Mouse (Mus musculus) left cerebral cortex, postnatal 14 days (tissue): ENCODE data around the gene Hsf5. TPM values are rescaled to one million over a fixed set of nuclear protein-coding genes. Genes with fewer than 3 reads are reported as not detected.

Experiments
- DNase-seq, 2 experiments: peaks; one replicate each; pipeline ENCODE4 v3.0.0; 2021 to 2022; ENCODE audit warnings: low spot score in 2 of 2, mixed read lengths in 1 of 2
- intact Hi-C: fragments of 180-260 bp; cut with DNase I; formaldehyde crosslinking; loops from one replicate; pipeline ENCODE4 v1.15.1; 2025
- total RNA-seq, 2 experiments: library from RNA; stranded (reverse); gene quantifications; 2 replicates each; pipeline ENCODE4 v1.2.3; 2021

Hsf5 gene
- total RNA-seq, 2 experiments from 2014 or later = 0.46 to 0.66 TPM

DNA sequence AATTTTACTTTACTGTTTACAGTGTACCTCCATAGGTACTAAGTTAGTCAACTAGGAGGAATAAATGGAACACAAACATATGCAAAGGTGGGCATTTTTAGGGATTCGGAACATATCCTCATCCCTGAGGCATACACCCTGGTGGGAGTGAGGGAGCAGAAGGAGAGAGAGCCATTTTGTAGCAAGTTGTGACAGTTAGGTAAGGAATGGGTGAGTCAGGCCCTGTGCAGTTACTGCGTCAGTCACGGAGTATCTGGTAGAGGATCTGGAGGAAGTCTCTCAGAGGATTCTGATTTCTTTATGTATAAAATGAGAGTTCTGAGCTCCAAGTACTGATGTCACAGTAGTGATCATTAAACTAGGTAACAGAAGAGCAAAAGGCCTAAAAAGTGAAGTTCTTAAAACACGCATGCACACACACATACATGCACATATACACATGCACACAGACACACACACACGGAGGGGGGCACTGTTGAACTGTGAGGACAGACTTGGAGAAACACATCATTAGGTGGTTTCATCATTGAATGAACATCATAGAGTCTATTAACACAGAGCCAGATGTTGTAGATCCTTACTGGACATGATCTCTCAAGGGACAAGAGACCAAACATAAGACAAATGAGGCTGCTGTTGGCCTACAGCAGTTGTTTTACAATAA is 29.6 kb upstream of the Hsf5 start:
- intact Hi-C loops = no loop called here
- no peak for DNase-seq

DNA sequence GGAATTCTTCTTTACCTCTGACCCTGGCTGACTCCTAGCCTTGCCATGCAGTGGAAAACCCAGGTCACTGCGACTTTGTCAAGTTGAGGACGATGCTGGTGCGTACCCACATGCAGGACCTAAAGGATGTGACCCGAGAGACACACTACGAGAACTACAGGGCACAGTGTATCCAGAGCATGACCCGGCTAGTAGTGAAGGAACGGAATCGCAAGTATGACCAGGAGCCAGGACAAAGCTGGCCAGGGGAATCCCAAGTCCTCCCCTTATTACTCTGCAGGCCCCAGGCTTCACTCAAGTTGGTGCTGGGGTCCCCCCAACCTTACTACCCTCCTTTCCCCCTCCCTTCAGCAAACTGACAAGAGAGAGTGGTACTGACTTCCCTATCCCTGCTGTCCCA is 27.4 kb upstream of the Hsf5 start:
- intact Hi-C loops = no loop called here

DNA sequence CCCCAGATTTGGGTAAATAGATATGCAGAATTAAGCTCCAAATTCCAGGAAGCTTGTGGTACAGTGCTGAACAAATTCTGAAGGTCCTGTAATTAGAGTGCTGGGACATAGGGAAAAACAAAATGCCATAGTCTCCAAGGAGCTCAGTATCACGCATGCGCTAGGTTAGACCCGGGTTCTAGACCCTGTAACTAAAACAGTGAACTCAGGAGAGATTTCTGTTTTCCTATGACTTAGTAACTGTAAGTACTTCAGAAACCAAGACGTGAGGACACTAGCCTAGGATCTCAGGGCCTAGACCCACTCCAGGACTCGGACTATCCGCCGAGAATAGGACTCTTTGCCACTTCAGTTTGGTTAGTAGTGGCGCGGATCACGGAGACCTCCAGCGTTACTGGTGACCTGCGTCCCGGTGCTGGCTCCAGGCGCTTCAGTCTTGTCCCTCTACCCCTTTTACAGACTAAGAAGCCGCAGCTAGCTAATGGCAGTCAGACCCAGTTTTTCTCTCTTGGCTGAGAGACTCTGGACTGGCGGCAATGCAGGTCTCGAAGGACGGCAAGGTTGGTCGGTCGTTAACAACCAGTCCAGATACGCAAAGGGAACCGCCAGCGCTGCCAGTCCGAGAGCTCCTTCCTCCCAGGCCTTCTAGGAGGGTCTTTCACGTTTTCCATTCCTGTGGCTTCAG is 26.0 kb upstream of the Hsf5 start:
- intact Hi-C loops = no loop called here
- DNase-seq = peak in 1 of 2 experiments; percentile 30

More for the DNA sequence above, 27.4 kb upstream of the Hsf5 start:
- no peak for DNase-seq

DNA sequence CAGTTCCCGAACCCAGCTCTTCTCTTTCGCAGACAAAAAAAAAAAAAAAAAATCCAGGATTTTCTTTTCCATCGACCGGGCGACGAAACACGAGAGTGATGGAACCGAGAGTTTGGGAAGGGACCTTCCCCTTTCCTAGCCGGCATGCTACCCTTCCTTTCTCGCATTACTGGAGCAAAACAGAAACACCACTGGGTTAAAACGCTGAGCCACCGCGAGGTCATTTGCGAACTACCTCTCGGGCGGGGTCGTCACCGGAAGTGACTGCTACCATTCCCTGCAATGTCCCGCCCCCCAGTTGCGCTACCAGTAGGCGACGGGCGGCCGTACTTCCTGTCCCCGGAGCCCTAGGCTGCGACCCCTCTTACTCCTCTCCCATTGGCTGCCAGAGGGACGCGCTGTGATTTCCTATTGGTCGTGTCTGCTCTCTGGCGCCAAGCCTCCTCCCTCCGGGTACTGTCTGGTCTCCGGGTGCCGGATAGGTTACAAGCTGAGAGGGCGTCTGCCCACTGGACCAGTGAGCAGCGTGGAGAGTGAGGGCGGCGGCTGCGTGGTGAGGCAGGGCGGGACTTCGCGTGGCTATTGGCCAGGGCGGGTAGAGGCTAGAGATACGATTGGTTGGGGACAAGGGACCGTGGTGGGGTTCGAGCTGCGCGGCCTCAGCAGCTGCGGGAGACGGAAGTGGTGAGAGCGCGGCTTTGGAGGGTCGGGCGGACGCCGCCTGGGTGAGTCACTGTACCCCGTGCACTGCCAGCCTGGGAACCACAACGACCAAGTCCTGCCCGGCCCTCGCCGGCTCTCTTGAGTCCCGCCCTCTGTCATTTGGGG is 25.2 kb upstream of the Hsf5 start, which contains the start of gene Mtmr4:
Mtmr4 (plus strand) TSS at position 637 of the 828 bp plus-strand sequence.
- DNase-seq = peak; percentile 99 to 100
- intact Hi-C loops = no loop called here

DNA sequence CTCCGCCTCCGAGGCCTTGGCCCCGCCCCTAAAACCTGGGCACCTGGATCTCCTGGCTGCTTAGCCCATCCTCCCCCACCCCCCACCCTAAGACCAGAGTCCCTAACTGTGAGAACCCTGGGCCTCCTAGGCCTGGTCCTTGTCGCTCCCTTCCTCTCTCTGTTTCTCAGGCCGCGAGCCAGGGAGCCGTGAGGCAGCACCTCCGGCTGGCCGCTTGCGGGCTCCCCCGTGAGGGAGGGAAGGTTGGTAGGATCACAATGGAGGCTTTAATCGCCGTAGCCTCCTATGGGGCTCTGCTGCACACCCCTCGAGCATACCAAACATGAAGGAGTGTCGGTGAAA is 24.6 kb upstream of the Hsf5 start:
- DNase-seq = no peak
- intact Hi-C loops = no loop called here

DNA sequence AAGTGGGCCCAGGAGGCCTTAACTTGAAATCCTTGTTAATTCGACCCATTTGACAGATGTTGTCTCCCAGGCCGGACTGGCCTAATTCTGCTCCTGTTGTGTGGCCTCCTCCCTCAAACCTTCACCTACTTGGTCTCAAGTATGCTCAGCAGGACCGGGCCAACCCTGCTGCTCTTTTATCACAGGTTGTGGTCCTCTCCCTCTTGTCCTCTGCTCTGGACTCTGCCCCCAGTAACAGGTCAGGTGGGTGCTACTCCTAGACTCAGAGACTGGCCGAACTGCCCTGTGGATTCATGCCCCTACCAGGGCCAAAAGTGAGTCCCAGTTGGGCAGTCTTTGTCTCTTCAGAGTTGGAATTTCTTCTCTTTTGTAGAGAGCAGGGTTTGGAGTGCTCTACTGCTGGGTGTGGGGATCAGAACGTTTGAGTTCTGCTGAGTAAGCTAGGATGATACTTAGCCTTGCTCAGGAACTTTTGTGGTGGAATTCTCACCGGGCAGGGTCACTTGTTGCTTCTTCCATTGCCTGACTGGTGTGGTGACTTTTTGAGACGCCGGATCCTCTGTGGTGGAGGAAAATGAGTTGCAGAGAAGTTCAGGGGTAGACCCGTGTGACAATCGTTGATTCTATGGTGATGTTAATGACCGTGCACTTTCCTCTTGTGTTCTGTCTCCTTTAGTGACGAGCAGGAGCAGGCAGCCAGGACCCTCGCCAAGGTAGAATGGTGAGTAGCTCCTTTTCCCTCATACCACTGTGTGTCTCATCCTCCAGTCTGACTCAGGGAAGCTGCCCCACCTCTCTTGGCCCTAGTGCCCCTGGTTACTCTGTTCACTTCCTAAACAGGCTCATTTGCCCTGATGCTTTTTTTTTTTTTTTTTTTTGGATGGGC is 24.0 kb upstream of the Hsf5 start:
- no peak for DNase-seq
- intact Hi-C loops = no loop called here

DNA sequence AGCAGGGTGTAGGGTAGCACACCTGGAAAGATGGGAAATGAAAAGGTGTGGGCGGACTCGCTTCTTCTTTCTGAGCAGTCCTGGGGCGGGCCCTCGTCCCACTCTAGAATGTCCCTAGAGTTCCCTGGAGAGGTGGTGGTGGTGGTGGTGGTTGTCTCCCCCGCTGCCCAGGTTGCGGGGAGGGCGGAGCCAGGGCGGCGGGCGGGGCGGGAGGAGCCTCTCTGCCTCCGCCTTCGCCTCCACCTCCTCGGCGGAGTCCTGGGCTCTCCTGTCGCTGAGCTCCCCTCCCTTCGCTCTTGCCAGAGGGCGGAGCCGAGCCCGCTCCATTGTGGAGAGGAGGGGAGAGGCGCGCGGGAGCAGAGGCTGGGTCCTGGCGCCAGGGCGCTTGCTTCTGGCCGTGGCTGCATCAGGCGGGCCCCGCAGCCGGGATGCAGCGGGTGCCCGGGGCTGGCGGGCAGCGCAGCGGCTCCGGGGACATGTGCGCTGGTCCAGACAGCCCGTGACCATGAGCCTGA is 21.6 kb upstream of the Hsf5 start:
- DNase-seq = peak; percentile 76 to 83
- intact Hi-C loops = loop anchor here (5.0 kb wide), 1 partner anchor 167 kb away; the partner anchor contains the start of gene Tspoap1

DNA sequence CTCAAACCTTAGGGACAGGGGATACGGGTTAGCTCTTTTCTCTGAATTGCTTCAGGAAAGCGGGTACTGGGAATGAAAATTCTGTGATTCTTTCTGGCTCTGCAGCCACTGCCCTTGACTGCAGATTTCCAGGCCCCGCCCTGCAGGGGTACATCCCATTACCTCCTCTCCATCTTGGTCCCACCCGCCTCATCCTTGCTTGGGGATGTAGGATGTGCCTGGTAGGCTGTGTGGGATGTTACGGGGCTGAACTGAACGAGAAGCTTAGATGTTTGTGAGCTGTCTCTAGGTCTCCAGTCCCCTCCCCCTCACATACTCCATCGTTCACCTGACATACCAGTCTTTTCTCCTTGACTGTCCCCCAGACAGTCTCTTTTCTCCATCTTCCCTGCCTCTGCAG is 21.0 kb upstream of the Hsf5 start:
- intact Hi-C loops = loop anchor here (5.0 kb wide), 1 partner anchor 166 kb away; the partner anchor contains the start of gene Tspoap1
- DNase-seq = peak; percentile 40 to 49

DNA sequence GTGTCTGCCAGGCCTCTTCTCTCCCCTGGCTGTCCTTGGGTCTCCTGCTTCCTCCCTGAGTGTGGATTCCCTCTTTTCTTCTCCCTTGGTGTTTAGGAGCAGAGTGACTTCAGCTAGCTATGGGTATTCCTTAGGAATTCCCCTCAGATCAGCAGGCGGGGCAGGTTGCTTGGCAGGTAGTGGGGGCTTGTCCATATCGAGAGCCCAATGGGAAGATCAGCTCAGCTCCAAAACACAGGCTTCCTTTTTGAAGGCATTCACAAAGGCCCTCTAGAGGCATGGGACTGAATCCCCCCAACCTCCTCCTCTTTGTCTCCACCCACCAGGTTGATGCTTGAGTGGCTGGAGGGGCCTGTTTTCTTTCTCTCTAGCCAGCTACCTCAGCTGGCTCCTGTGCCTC is 20.5 kb upstream of the Hsf5 start:
- DNase-seq = peak in 1 of 2 experiments; percentile 61
- intact Hi-C loops = loop anchor here (5.0 kb wide), 1 partner anchor 166 kb away; the partner anchor contains the start of gene Tspoap1

DNA sequence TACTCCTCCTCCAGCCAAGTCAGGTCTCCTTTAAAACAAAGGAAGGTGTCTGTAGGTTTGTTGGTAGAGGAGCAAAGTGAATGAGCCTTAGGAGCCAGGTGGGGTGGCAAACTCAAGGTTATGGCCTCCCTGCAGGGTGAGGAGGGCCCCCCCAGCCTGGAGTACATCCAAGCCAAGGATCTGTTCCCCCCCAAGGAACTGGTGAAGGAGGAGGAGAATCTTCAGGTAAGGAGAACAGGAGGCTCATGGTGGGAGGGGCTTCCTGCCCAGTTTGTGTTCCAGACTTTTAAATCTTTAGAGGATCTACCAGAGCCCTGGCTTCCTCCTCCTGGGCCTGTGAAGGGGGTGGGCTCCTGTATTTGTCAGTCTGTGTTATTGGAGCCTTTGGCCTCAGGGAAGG is 19.9 kb upstream of the Hsf5 start:
- intact Hi-C loops = loop anchor here (5.0 kb wide), 1 partner anchor 165 kb away; the partner anchor contains the start of gene Tspoap1

DNA sequence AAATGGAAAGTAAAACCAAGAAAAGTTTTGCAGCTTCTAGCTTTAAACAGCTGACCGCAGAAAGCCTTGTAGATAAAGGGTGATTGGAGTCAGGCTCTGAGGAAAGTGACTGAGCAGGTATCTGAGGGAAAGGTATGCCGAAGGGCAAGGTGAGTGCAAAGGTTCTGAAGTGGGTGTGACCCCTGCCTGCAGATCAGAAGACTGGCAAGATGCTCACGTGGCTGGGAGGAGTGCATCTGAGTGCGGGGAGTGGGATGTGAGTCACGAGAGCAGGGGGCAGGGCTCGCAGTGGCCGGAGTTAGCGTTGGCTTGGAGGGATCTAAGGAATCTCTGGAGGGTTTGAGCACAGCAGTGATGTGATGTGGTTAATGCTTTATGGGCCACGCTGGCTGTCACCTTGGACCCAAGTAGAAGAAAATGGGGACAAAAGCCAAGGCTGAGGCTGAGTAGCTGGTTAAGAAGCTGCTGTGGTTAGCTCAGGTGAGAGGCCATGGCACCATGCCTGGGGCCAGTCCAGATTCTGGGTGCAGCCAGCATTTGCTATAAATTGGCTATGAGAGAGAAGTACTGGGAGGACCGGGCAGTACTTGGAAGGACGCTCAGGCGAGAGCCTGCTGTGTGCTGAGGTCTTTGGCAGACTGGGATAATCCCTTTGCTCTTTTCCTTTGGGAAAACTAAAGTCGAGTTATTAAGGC is 17.4 kb upstream of the Hsf5 start:
- intact Hi-C loops = loop anchor here (5.0 kb wide), 1 partner anchor 163 kb away; the partner anchor contains the start of gene Tspoap1
- no peak for DNase-seq

More for the DNA sequence above, 19.9 kb upstream of the Hsf5 start:
- no peak for DNase-seq

DNA sequence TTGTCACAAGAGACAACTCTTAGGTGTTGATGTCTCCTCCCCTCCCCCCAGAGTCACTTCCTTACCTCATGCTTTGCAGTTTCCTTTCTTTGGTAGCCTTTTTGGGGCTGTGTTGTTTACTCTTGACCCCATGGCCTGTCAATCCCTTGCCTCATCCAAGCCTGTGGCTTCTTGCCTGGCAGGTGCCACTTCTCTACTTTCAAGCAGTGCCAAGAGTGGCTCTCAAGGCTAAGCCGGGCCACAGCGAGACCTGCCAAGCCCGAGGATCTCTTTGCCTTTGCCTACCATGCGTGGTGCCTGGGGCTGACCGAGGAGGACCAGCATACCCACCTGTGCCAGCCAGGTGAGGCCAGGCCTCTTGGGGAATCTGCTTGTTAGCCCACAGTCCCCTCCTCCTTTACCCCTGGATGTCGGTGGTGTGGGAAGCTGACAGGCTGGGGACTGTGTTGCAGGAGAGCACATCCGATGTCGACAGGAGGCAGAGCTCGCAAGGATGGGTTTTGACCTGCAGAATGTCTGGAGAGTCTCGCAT is 16.6 kb upstream of the Hsf5 start:
- no peak for DNase-seq
- intact Hi-C loops = no loop called here

DNA sequence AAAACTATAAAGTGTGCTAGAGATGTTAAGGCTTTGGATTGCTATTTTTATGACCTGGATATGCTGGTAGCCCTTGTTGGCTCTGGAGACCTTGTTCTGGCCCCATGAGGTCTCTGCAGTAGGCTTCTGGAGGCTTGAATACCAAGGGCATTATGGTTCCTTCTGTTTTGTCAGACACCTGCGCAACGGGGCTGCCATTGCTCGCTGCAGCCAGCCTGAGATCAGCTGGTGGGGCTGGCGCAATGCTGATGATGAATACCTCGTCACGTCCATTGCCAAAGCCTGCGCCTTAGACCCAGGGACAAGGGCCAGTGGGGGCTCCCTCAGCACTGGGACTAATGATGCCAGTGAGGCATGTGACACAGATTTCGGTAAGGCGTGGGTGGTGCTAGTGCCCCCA is 14.7 kb upstream of the Hsf5 start:
- intact Hi-C loops = no loop called here
- no peak for DNase-seq

DNA sequence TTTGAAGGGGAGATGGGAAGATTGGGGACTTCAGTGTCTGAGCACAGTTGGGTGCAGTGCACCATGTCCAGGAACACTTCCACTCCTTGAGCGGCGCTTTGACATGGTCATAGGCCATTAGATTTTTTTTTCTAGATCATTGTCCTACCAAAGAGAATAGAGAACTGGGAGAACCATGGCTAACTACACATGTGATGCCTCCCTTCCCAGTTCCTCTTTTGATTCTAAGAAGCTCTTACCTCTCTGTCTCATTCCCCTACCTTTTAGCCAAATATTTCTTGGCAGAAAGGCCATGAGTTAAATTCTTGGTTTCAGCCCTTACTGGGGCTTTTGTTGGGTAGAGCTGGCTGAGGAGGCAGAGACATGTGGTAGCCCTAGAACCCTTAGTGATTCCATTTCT is 13.4 kb upstream of the Hsf5 start:
- intact Hi-C loops = no loop called here
- no peak for DNase-seq

DNA sequence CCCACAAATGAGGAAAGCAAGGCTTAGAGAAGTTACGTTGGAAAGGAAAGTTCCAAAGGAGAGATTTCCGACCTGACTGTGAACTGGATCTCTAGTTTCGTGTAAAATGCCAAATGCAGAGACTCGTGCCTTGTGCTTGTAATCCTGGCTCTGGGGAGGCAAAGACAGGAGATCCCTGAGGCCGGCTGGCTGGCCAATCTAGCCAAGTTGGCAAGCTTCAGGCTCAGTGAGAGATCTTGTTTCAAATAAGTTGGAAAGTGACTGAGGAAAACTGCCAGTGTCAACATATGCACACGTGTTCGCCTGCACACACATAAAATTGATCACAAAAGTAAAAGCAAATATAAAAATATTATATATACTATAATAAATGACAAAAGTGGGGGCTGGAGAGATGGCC is 7.7 kb upstream of the Hsf5 start:
- no peak for DNase-seq
- intact Hi-C loops = no loop called here

DNA sequence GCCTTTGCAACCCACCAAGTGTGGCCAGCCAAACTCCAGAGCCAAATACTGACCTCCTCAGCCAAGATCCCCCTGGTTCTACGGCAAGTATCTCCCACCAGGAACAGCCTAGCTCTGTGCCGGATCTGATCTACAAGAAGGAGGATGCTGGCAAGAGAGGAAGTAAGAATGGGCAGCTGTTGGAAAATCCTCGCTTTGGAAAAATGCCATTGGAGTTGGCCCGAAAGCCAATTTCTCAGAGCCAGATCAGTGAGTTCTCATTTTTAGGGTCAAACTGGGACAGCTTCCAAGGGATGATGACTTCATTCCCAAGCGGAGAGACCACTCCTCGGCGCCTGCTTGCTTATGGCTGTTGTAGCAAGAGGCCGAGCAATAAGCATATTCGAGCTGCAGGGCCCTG is 5.4 kb upstream of the Hsf5 start:
- intact Hi-C loops = no loop called here
- DNase-seq = no peak

DNA sequence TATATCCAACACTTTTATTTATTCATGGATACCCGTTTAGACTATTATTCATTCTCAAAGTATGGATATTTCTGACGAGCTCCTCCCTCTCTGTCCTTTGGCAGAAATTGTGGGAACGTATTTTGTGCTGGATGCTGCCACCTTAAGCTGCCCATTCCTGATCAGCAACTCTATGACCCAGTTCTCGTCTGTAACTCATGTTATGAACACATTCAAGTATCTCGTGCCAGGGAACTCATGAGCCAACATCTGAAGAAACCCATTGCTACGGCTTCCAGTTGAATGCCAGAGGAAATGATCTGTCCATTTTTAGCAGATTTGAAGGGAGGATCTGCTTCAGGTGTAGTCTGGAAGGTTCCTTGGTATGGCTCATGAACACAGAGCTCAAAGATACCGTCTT is 3.0 kb upstream of the Hsf5 start:
- intact Hi-C loops = no loop called here
- DNase-seq = no peak

DNA sequence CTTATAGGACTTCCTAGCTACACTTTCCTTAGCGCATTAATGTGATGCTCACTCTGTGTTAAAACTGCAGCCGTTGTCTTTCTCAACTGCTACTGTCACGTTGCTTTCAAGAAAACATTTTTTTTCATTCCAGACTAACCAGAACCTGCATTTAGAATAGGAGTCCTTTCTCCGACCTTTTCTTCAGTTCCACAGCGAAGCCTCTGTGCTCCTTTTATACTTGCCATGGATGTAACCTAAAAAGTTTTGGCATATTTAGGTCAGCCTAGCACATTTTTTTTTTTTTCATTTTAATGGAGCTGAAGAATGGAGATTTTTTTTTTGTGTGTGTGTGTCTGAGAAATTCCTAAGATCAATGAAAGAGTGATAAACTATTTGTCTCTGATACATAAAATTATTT is 1.4 kb upstream of the Hsf5 start:
- intact Hi-C loops = no loop called here

More for the DNA sequence above, 1.4 kb upstream of the Hsf5 start:
- no peak for DNase-seq
